Mouse (Mus musculus): ENCODE data around the gene Sf3a2. TPM values are rescaled to one million over a fixed set of nuclear protein-coding genes. Genes with fewer than 3 reads are reported as not detected.
"Not testable (repeated sequence)": the region's sequence is repeated elsewhere in the genome, so short reads cannot be mapped to it uniquely, and the experiment has no call there.

Gene Sf3a2
- total RNA-seq, 4 experiments from 2014 or later: 35.5 to 53.7 (median 46.1) TPM

GRCm38 (mm10) chr10:80823316-80823715, 25.3 kb downstream of the Sf3a2 start:
- no peak for DNase-seq (ENCODE audit: low spot score in 2 of 2)

GRCm38 (mm10) chr10:80823847-80824643, 26.0 kb downstream of the Sf3a2 start:
- DNase-seq (ENCODE audit: low spot score in 2 of 2): no peak

- DNase-seq (ENCODE audit: low spot score in 2 of 2): no peak
Measured at GRCm38 (mm10) chr10:80824827-80825226, 26.8 kb downstream of the Sf3a2 start.

- peak; percentile 96 to 100 for DNase-seq (ENCODE audit: low spot score in 2 of 2)
Measured at GRCm38 (mm10) chr10:80826151-80827062, 28.4 kb downstream of the Sf3a2 start, which contains the start of gene Oaz1. Gene Oaz1 (plus strand): TSS chr10:80826656.

- no peak for DNase-seq (ENCODE audit: low spot score in 2 of 2)
Measured at GRCm38 (mm10) chr10:80827063-80827869, 29.3 kb downstream of the Sf3a2 start.

- no peak for DNase-seq (ENCODE audit: low spot score in 2 of 2)
Measured at GRCm38 (mm10) chr10:80827870-80828420, 29.9 kb downstream of the Sf3a2 start.

- not testable (repeated sequence) for DNase-seq (ENCODE audit: low spot score in 2 of 2)
Measured at GRCm38 (mm10) chr10:80828587-80828986, 30.6 kb downstream of the Sf3a2 start.

GRCm38 (mm10) chr10:80829359-80830278, 31.6 kb downstream of the Sf3a2 start:
- no peak for DNase-seq (ENCODE audit: low spot score in 2 of 2)

GRCm38 (mm10) chr10:80831136-80831535, 33.1 kb downstream of the Sf3a2 start:
- no peak for DNase-seq (ENCODE audit: low spot score in 2 of 2)

GRCm38 (mm10) chr10:80832818-80833217, 34.8 kb downstream of the Sf3a2 start:
- no peak for DNase-seq (ENCODE audit: low spot score in 2 of 2)

GRCm38 (mm10) chr10:80835617-80836016, 37.6 kb downstream of the Sf3a2 start:
- no peak for DNase-seq (ENCODE audit: low spot score in 2 of 2)

GRCm38 (mm10) chr10:80836949-80837379, 39.0 kb downstream of the Sf3a2 start:
- no peak for DNase-seq (ENCODE audit: low spot score in 2 of 2)

GRCm38 (mm10) chr10:80837827-80838226, 39.8 kb downstream of the Sf3a2 start:
- no peak for DNase-seq (ENCODE audit: low spot score in 2 of 2)

GRCm38 (mm10) chr10:80838346-80838912, 40.4 kb downstream of the Sf3a2 start:
- no peak for DNase-seq (ENCODE audit: low spot score in 2 of 2)

GRCm38 (mm10) chr10:80839848-80840247, 41.9 kb downstream of the Sf3a2 start:
- no peak for DNase-seq (ENCODE audit: low spot score in 2 of 2)

- DNase-seq (ENCODE audit: low spot score in 2 of 2): no peak
Measured at GRCm38 (mm10) chr10:80841685-80842084, 43.7 kb downstream of the Sf3a2 start.

GRCm38 (mm10) chr10:80842334-80842733, 44.3 kb downstream of the Sf3a2 start:
- DNase-seq (ENCODE audit: low spot score in 2 of 2): peak in 1 of 2 experiments; percentile 67

GRCm38 (mm10) chr10:80843087-80843930, 45.3 kb downstream of the Sf3a2 start:
- no peak for DNase-seq (ENCODE audit: low spot score in 2 of 2)
